Mouse (Mus musculus): Measurements from ENCODE around the gene Uggt1.
A peak's percentile ranks its signal among the peaks of the same experiment; 100 is the strongest.

- peak; percentile 98 for TF ChIP-seq CTCF (IDR thresholded peaks at IDR 0.05; ENCODE audit: low read depth, low read length)
- TF ChIP-seq POLR2A (IDR thresholded peaks at IDR 0.05; ENCODE audit: insufficient read depth, low read length): no peak
- no peak for TF ChIP-seq EP300 (IDR thresholded peaks at IDR 0.05; ENCODE audit: insufficient read depth, low read depth, low read length)
Observed at GRCm38 (mm10) chr1:36277267-36278060, 32.9 kb upstream of the Uggt1 start.
